Mouse (Mus musculus) spleen, postnatal 4 days (tissue): ENCODE data around the gene Bms1.

ENCODE experiments used
- DNase-seq, 2 experiments: peaks; one replicate each; pipeline ENCODE4 v3.0.0; 2022; ENCODE audit warnings: low spot score in 2 of 2

Gene Bms1

DNA sequence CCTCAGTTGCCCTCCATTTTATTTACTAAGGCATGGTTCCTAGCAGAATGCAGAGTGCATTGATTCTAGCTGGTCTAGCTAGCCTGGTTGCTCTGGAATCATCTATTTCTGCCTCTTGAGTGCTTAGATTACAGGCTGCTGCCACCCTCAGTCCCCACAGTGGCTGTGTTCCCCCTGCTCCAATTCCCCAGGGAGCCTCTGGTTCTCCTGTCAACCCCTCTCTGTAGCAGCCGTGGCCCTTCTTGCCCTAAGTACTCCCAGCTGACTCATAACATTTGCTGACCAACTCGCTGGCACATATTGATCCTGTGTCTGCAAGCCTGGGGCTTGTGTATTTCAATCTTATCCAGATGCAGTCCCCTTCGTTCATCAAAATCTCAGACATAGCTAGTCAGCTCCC, 53.1 kb downstream of the Bms1 start:
- DNase-seq, result no peak

- DNase-seq, result no peak
These were observed 53.5 kb downstream of the Bms1 start for GRCm38 (mm10) chr6:118365781-118366180.

DNA sequence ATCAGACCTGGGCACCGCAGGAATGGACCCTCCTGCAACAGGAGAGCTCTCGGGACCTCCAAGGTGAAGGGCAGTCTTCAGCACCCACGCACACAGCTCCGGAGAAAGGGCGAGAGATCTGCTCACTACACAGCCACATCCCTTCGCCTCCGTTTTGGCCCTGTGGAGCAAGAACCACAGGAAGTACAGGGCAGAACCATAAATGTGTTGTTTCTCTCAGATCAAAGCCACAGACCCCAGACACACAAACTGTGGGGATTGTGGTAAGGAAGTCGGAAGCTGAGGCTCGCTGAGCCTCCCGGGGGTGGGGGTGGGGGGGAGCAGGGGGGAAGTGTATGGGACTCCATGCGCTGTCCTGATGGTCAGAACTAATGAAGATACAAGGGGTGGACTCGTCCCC, 68.9 kb downstream of the Bms1 start:
- DNase-seq, result no peak

DNA sequence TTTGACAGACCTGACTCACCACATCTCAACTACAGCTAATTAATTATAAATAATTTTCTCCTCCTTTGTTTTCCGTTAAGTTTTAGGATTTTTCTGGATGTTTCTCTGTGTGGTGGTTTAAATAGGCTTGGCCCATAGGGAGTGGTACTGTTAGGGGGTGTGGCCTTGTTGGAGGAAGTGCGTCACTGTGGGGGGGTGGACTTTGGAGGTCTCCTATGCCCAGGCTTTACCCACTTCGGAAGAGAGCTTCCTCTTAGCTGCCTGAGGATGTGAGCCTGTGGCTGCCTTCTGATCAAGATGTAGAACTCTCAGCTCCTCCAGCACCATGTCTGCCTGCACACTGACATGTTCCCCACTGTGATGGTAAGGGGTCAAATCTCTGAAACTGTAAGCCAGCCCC, 71.1 kb downstream of the Bms1 start:
- no peak for DNase-seq

GRCm38 (mm10) chr6:118347291-118347690, 72.0 kb downstream of the Bms1 start:
- no peak for DNase-seq

- DNase-seq, result no peak
These were observed 77.3 kb downstream of the Bms1 start for GRCm38 (mm10) chr6:118341861-118342485.

- no peak for DNase-seq
These were observed 81.6 kb downstream of the Bms1 start for GRCm38 (mm10) chr6:118337660-118338059.

DNA sequence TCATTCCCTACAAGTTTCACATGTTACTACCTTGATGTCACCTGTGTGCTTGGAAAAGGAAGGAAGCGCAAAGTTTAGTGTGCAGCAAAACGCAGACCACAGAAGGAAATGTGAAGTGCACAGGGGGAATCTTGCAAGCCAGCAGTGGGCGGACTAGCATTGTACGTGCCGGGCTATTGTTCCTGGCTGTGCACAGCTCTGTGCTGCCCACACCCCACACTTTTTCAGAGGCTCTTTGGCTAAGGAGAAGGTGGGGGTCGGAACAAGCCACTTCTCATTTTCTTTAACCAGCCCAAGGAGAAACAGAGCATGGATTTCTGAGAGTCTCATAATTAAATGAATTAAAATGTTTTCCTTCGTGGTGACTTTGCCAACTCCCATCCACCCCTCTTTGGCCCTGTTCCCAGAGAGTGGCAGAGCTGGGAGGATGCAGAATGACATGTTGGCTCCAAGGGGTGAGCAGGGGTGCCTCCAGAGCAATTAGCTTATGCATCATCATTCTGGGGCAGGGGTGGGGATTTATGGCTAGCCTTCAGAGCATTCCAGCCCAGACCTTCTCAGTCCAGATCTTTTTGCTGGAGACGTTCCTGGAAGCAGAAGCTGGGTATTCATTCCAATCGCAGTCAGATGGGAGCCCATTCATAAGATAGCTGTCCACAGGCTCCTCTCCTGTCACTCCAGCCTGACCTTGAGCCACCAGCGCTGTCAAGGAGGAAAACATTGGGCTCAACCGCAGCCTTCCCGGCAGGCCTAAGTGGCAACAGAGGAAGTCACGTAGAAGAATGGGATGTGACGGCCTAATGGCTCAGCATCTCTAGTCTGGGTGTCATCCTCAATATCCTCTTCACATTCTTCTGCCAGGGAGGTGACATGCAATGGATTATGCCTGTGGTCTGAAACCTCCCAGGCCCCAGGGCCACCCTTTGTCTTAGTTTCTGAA, 82.5 kb downstream of the Bms1 start:
- DNase-seq, result no peak

- no peak for DNase-seq
These were observed 83.3 kb downstream of the Bms1 start for GRCm38 (mm10) chr6:118335934-118336450.

- DNase-seq, result no peak
These were observed 85.4 kb downstream of the Bms1 start for GRCm38 (mm10) chr6:118333861-118334260.
